Mouse (Mus musculus) spleen, adult 18-20 months (tissue): ENCODE results near the gene Prpf18.

ENCODE experiments used
- DNase-seq, 2 experiments: peaks; one replicate each; pipeline ENCODE4 v3.0.0; 2022; ENCODE audit warnings: mixed read lengths in 2 of 2

Prpf18 gene

DNA sequence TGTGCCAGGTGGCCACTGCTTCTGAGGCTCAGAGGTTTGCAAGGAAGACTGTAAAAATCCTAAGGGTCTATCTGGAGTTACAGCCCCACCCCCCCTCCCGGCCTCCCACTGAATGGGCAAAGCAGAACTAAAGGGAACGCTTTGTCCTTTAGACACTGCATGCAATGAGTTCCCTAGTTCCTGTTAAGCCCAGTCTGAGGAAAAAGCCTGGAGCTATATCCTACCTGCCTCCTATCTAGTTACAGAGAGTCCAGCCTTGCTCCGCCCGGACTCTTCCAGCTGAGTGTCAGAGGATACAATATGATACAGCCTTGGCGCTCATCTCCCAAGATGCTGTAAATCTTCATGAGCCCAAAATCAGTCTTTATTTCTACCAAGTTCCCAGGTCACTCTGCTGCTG, 77.7 kb downstream of the Prpf18 start:
- DNase-seq = no peak

DNA sequence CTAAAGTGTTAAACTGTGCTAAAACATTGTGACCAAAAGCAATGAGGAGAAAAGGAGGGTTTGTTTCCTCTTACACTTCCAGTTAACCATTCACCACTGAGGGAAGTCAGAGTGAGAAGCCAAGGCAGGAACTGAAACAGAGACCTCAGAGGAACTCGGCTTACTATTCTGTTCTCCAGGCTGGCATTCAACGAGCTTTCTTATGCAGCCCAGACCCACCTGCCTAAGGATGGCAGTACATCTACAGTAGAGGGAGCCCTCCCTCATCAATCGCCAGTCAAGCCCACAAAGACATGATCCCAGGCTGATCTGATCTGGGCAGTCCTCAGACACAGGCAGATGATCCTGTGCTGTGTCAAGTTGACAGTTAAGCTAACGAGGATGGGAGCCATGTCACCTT, 78.5 kb downstream of the Prpf18 start:
- no peak for DNase-seq

DNA sequence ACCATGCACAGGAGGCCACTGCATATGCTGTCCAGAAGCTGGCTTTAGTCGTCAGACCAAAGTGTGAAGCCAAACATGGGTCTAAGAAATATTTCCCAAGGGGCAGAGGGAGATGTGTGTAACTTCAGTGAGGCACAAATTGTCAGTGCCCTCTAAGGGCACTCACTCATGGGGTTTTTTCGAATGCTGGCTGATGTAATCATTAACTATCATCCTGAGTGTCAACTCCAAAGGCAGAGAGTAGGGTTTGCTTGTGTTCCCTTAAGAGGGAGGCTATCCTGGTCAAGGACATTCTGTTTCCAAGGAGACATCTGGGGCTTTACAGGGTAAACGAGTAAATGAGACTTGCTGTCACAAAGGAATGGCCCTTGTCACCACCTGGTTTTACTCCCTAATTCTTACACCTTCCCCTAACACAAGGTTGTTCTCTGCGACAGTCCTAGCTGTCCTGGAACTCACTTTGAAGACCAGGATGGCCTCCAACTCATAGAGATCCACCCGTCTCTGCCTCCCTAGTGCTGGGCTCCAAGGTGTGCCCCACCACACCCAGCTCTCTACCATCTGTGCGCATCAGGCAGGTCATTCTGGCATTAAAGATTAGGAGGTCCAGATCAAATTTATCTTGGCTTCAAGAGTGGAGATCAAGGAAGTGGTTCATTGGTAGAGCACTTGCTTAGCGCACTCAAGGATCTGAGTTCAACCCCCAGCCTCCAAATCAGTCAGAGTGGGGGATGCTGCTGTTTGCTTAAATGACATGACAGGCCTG, 79.2 kb downstream of the Prpf18 start:
- no peak for DNase-seq
